8 mouse cellular contexts compared by ENCODE assay signal in the genomic region with DNA sequence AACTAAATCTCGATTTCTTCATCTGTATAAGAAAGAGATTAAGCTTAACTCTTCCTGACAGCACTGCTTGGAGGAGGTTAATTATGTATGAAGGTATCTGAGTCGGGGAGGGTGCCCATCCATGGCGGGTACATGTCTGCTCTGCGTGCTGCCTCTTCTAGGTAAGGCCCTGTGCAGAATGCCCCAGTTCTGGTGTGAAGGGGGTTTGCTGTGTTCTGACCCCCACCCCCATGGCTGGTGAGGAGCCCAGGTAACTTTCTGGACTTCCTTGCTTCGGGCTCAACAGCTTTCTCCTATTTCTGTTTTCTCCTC. TPM values are rescaled to one million over a fixed set of nuclear protein-coding genes. Genes with fewer than 3 reads are reported as not detected.
DNase-seq lines count a peak whose midpoint lies in the region; ATAC-seq and TF ChIP-seq lines count a peak whose summit lies in the region.

No protein-coding gene starts in this region.

- H3K4me1 ChIP-seq in kidney, postnatal 0 days (replicated peaks; ENCODE audit: insufficient read depth, low read length) = no peaks in the 10 kb centered on the region
- peaks cover 38% of the 10 kb centered on the region for H3K4me1 ChIP-seq in forebrain, embryonic 10.5 days
- H3K4me1 ChIP-seq in limb, embryonic 10.5 days = peaks cover 14% of the 10 kb centered on the region; the same call in 1 of the 2 replicates
- peaks cover 14% of the 10 kb centered on the region for H3K4me1 ChIP-seq in neural tube, embryonic 15.5 days

- 0 out of 2 replicates have a peak overlapping the region, but pooled peaks have one; percentile 6 for H3K9ac ChIP-seq in kidney, postnatal 0 days (ENCODE audit: low read depth, low read length)
- H3K9ac ChIP-seq in neural tube, embryonic 15.5 days (replicated peaks) = peak overlapping the region; percentile 21

- no peaks in the 10 kb centered on the region for H3K36me3 ChIP-seq in kidney, postnatal 0 days (ENCODE audit: insufficient read depth, low read length)
- 0 out of 2 replicates have a peak, but pooled peaks cover 12% of the 10 kb centered on the region for H3K36me3 ChIP-seq in forebrain, embryonic 10.5 days (replicated peaks)
- H3K36me3 ChIP-seq in limb, embryonic 10.5 days = no peaks in the 10 kb centered on the region
- no peaks in the 10 kb centered on the region; the same call in 1 of the 2 replicates for H3K36me3 ChIP-seq in neural tube, embryonic 15.5 days

- H3K27me3 ChIP-seq in kidney, postnatal 0 days (ENCODE audit: insufficient read depth, low read length) = no peaks in the 10 kb centered on the region
- no peaks in the 10 kb centered on the region for H3K27me3 ChIP-seq in forebrain, embryonic 10.5 days (ENCODE audit: poor library complexity, severe bottlenecking)
- 0 out of 2 replicates have a peak, but pooled peaks cover 5% of the 10 kb centered on the region for H3K27me3 ChIP-seq in limb, embryonic 10.5 days (ENCODE audit: low read depth, poor library complexity, severe bottlenecking)
- no peaks in the 10 kb centered on the region for H3K27me3 ChIP-seq in neural tube, embryonic 15.5 days (replicated peaks)

- WGBS in kidney, postnatal 0 days = 35% methylated on average over 5 of the region's 5 CpGs
- 62% methylated on average over 5 of the region's 5 CpGs for WGBS in forebrain, embryonic 10.5 days
- WGBS in limb, embryonic 10.5 days = 75% methylated on average over 5 of the region's 5 CpGs
- 69% methylated on average over 5 of the region's 5 CpGs for WGBS in neural tube, embryonic 15.5 days

- no peak for TF ChIP-seq CTCF in kidney, postnatal 0 days (IDR thresholded peaks at IDR 0.05; ENCODE audit: low read depth)

- H3K4me2 ChIP-seq in kidney, postnatal 0 days (ENCODE audit: low read length) = no peak overlapping the region
- H3K4me2 ChIP-seq in neural tube, embryonic 15.5 days = peak overlapping the region; percentile 48; the same call in 1 of the 2 replicates

- no peak for DNase-seq in kidney, postnatal 0 days (ENCODE audit: low spot score)
- DNase-seq in kidney, adult 11 months = no peak
- DNase-seq in forebrain, embryonic 10.5 days (ENCODE audit: extremely low spot score, low spot score) = no peak
- DNase-seq in limb, embryonic 10.5 days (ENCODE audit: low spot score) = no peak
- no peak for DNase-seq in thymus, postnatal 10 days (ENCODE audit: low spot score in 2 of 2)
- DNase-seq in thymus, postnatal 36 days = no peak

- no peaks in the 10 kb centered on the region for H3K9me3 ChIP-seq in kidney, postnatal 0 days (replicated peaks; ENCODE audit: low read length)
- H3K9me3 ChIP-seq in forebrain, embryonic 10.5 days = no peaks in the 10 kb centered on the region
- H3K9me3 ChIP-seq in limb, embryonic 10.5 days (replicated peaks) = no peaks in the 10 kb centered on the region
- H3K9me3 ChIP-seq in neural tube, embryonic 15.5 days (replicated peaks) = no peaks in the 10 kb centered on the region

- H3K27ac ChIP-seq in kidney, postnatal 0 days = no peak overlapping the region
- peak overlapping the region; percentile 79 for H3K27ac ChIP-seq in forebrain, embryonic 10.5 days
- H3K27ac ChIP-seq in limb, embryonic 10.5 days = peak overlapping the region; percentile 73
- no peak overlapping the region for H3K27ac ChIP-seq in neural tube, embryonic 15.5 days (replicated peaks)

- 0 out of 2 replicates have a peak, but pooled peaks have one; percentile 15 for ATAC-seq in kidney, postnatal 0 days (replicated peaks; ENCODE audit: low FRiP score, low read depth)
- no peak for ATAC-seq in neural tube, embryonic 15.5 days (ENCODE audit: low FRiP score)
- no peak for ATAC-seq in activated CD4-positive, CD25-positive, alpha-beta regulatory T cell, adult 4 months

- no peak overlapping the region for H3K4me3 ChIP-seq in kidney, postnatal 0 days (replicated peaks; ENCODE audit: low read depth, low read length)
- H3K4me3 ChIP-seq in forebrain, embryonic 10.5 days = no peak overlapping the region
- H3K4me3 ChIP-seq in limb, embryonic 10.5 days = no peak overlapping the region
- no peak overlapping the region for H3K4me3 ChIP-seq in neural tube, embryonic 15.5 days (replicated peaks)

RNA-seq across cellular contexts. Expression of gene Commd9, which starts 20.3 kb away (rescaled TPM):
- polyA plus RNA-seq in kidney, postnatal 0 days (2015; fragmentation: Nextera tagmentation; extraction: Ambion mirVana) = 73.1 and 74.3 TPM in 2 replicates
- polyA plus RNA-seq in forebrain, embryonic 10.5 days (2016; fragmentation: Nextera tagmentation; extraction: Ambion mirVana) = 59.2 and 62.2 TPM in 2 replicates
- 60.7 and 62.5 TPM in 2 replicates for polyA plus RNA-seq in limb, embryonic 10.5 days (2016; fragmentation: Nextera tagmentation; extraction: Ambion mirVana)
- polyA plus RNA-seq in neural tube, embryonic 15.5 days (2015; fragmentation: Nextera tagmentation; extraction: Ambion mirVana) = 90.1 and 105 TPM in 2 replicates
- polyA plus RNA-seq in activated CD4-positive, CD25-positive, alpha-beta regulatory T cell, adult 4 months (2017; shearing (Covaris generic)) = 10 to 100 TPM; 20.6 to 20.8 TPM

RNA-seq across cellular contexts. Expression of gene Prr5l, which starts 23.5 kb away (rescaled TPM):
- polyA plus RNA-seq in kidney, postnatal 0 days (2015; fragmentation: Nextera tagmentation; extraction: Ambion mirVana) = 38.1 and 48.5 TPM in 2 replicates
- 24.4 and 25.4 TPM in 2 replicates for polyA plus RNA-seq in forebrain, embryonic 10.5 days (2016; fragmentation: Nextera tagmentation; extraction: Ambion mirVana)
- polyA plus RNA-seq in limb, embryonic 10.5 days (2016; fragmentation: Nextera tagmentation; extraction: Ambion mirVana) = 19.5 and 22.4 TPM in 2 replicates
- polyA plus RNA-seq in neural tube, embryonic 15.5 days (2015; fragmentation: Nextera tagmentation; extraction: Ambion mirVana) = 8.7 and 11.6 TPM in 2 replicates
- 1 to 10 TPM in 1 of 2 experiments, under 1 TPM in 1; 0.78 to 1.2 TPM for polyA plus RNA-seq in activated CD4-positive, CD25-positive, alpha-beta regulatory T cell, adult 4 months (2017; shearing (Covaris generic))

Comparison
In these comparisons a context has a peak if more than half of its experiments do, and no peak if none do; other contexts are left out.
1. H3K27ac ChIP-seq: peak in forebrain, embryonic 10.5 days (single experiment) and limb, embryonic 10.5 days (single experiment); none in kidney, postnatal 0 days (single experiment) and neural tube, embryonic 15.5 days (single experiment).